Mouse (Mus musculus) lung, postnatal 0 days (tissue): ENCODE results near the gene Mcpt4.

Experiments
- CTCF ChIP-seq: IDR thresholded peaks from 2 replicates; pipeline ENCODE4 v1.5.1; 2016; ENCODE audit warnings: antibody characterized with exemption, mild to moderate bottlenecking
- EP300 ChIP-seq: IDR thresholded peaks from 2 replicates; pipeline ENCODE4 v1.6.1; 2016; ENCODE audit warnings: antibody characterized with exemption, mild to moderate bottlenecking, control low read depth

- no peak for TF ChIP-seq EP300
- TF ChIP-seq CTCF, result no peak
Observed at GRCm38 (mm10) chr14:56057722-56058121, 4.4 kb downstream of the Mcpt4 start.
